25 mouse cellular contexts compared by ENCODE assay signal in genomic region chr11:48844309-48844708, GRCm38 (mm10). TPM values are rescaled to one million over a fixed set of nuclear protein-coding genes. Genes with fewer than 3 reads are reported as not detected.
A peak's percentile ranks its signal among the peaks of the same experiment; 100 is the strongest.
DNase-seq lines count a peak whose midpoint lies in the region; ATAC-seq and TF ChIP-seq lines count a peak whose summit lies in the region.
"Had no signal": no experiment of that assay in that cellular context is flagged by ENCODE, and none has a peak within 500 bp of the region (broad histone marks: within the 10 kb centered on the region; RNA-seq: fewer than 3 reads in every experiment).

No protein-coding gene starts in this region.

- H3K4me2 ChIP-seq in kidney, embryonic 16.5 days (replicated peaks; ENCODE audit: low read depth, low read length) = no peak overlapping the region
- H3K4me2 ChIP-seq: heart, embryonic 12.5 days; limb, embryonic 13.5 days; lung, embryonic 14.5 days; midbrain, embryonic 13.5 days; stomach, embryonic 15.5 days had no signal

- 0 out of 2 replicates have a peak, but pooled peaks cover 4% of the 10 kb centered on the region for H3K4me1 ChIP-seq in kidney, embryonic 16.5 days (ENCODE audit: insufficient read depth, low read length)
- H3K4me1 ChIP-seq: heart, embryonic 12.5 days; limb, embryonic 13.5 days; midbrain, embryonic 13.5 days; stomach, embryonic 15.5 days had no signal

- H3K9me3 ChIP-seq in kidney, embryonic 16.5 days (ENCODE audit: low read length) = no peaks in the 10 kb centered on the region
- H3K9me3 ChIP-seq: G1E; heart, embryonic 12.5 days; limb, embryonic 13.5 days; midbrain, embryonic 13.5 days; stomach, embryonic 15.5 days had no signal

- no peak overlapping the region for H3K9ac ChIP-seq in kidney, embryonic 16.5 days (replicated peaks; ENCODE audit: low read length)
- H3K9ac ChIP-seq: heart, embryonic 12.5 days; limb, embryonic 13.5 days; liver, embryonic 14.5 days; lung, embryonic 14.5 days; midbrain, embryonic 13.5 days; stomach, embryonic 15.5 days had no signal

- TF ChIP-seq CTCF in Patski (IDR thresholded peaks at IDR 0.05) = no peak

- CTCF ChIA-PET in Patski (lab: Charles Lee) = no interaction called here

- H3K4me3 ChIP-seq in kidney, embryonic 16.5 days (ENCODE audit: low read length) = no peak overlapping the region
- H3K4me3 ChIP-seq: heart, embryonic 12.5 days; limb, embryonic 13.5 days; midbrain, embryonic 13.5 days; stomach, embryonic 15.5 days had no signal

- WGBS in kidney, embryonic 16.5 days = 55% methylated on average over 6 of the region's 6 CpGs

- no peak for ATAC-seq in kidney, embryonic 16.5 days (ENCODE audit: low FRiP score, low TSS enrichment)
- peak; percentile 54 for ATAC-seq in Patski
- ATAC-seq: forebrain, embryonic 14.5 days; hindbrain, postnatal 0 days; intestine, embryonic 16.5 days; midbrain, embryonic 13.5 days had no signal

- H3K27me3 ChIP-seq in kidney, embryonic 16.5 days (ENCODE audit: insufficient read depth, low read length) = peaks cover 6% of the 10 kb centered on the region; the same call in 1 of the 2 replicates
- H3K27me3 ChIP-seq in Patski = no peaks in the 10 kb centered on the region
- H3K27me3 ChIP-seq: CH12.LX; stomach, embryonic 15.5 days had no signal

- DNase-seq in cerebellum, adult 9-11 months = peak; percentile 12
- no peak for DNase-seq in cerebellum, postnatal 14 days
- peak; percentile 67 to 74 for DNase-seq in kidney, adult 8-10 months
- DNase-seq in 3134 (ENCODE audit: extremely low read depth, insufficient read length, low spot score) (peak; percentile 33), Patski (ENCODE audit: low read depth, low spot score) (no peak)
- no peak for DNase-seq in spleen, postnatal 4 days (ENCODE audit: low spot score in 2 of 2)
- DNase-seq: B cell, adult 2 months; cerebellum, adult 11-12 months; gastrocnemius, postnatal 14 days; heart, adult 18-20 months; heart, postnatal 10 days; lung, embryonic 14.5 days; spleen, adult 18-20 months; thymus, postnatal 25 days had no signal

- H3K27ac ChIP-seq in kidney, embryonic 16.5 days (ENCODE audit: low read length) = no peak overlapping the region
- H3K27ac ChIP-seq: hindbrain, postnatal 0 days; limb, embryonic 13.5 days; liver, embryonic 14.5 days; midbrain, embryonic 13.5 days; stomach, embryonic 15.5 days had no signal

- in situ Hi-C loops in Patski (cut with MboI; ENCODE audit: low pct_unique_long_range_greater_than_20kb) = loop anchor here (25.0 kb wide), 1 partner anchor 1543 kb away; the partner anchor contains the start of gene Hnrnph1

- no peaks in the 10 kb centered on the region for H3K36me3 ChIP-seq in kidney, embryonic 16.5 days (ENCODE audit: insufficient read depth, low read length)
- H3K36me3 ChIP-seq: G1E; heart, embryonic 12.5 days; limb, embryonic 13.5 days; midbrain, embryonic 13.5 days; stomach, embryonic 15.5 days had no signal

- POLR2A ChIA-PET in Patski (lab: Charles Lee) = no interaction called here

RNA-seq across cellular contexts. Expression of gene Gm12184, which starts 17.9 kb away (rescaled TPM):
- polyA plus RNA-seq in kidney, embryonic 16.5 days (2015; fragmentation: Nextera tagmentation; extraction: Ambion mirVana) = 0.86 and 1.2 TPM in 2 replicates
- polyA plus RNA-seq in Patski (2021) = 3.4 TPM

RNA-seq across cellular contexts. Expression of gene Trim7, which starts 18.4 kb away (rescaled TPM):
- 4.4 and 4.8 TPM in 2 replicates for polyA plus RNA-seq in kidney, embryonic 16.5 days (2015; fragmentation: Nextera tagmentation; extraction: Ambion mirVana)
- polyA plus RNA-seq in Patski (2021) = 9.5 TPM

RNA-seq across cellular contexts. Expression of gene Trim41, which starts 27.2 kb away (rescaled TPM):
- polyA plus RNA-seq in kidney, embryonic 16.5 days (2015; fragmentation: Nextera tagmentation; extraction: Ambion mirVana) = 7.1 and 7.2 TPM in 2 replicates
- 63.9 TPM for polyA plus RNA-seq in Patski (2021)

RNA-seq across cellular contexts. Expression of gene Irgm1, which starts 27.2 kb away (rescaled TPM):
- 17.0 and 18.3 TPM in 2 replicates for polyA plus RNA-seq in kidney, embryonic 16.5 days (2015; fragmentation: Nextera tagmentation; extraction: Ambion mirVana)
- 39.2 TPM for polyA plus RNA-seq in Patski (2021)

RNA-seq across cellular contexts. Expression of gene Rack1, which starts 44.2 kb away (rescaled TPM):
- polyA plus RNA-seq in kidney, embryonic 16.5 days (2015; fragmentation: Nextera tagmentation; extraction: Ambion mirVana) = 712 and 779 TPM in 2 replicates
- 1,050 TPM for polyA plus RNA-seq in Patski (2021)

Comparison
In these comparisons a context has a peak if more than half of its experiments do, and no peak if none do; other contexts are left out.
1. DNase-seq: peak in cerebellum, adult 9-11 months (single experiment), kidney, adult 8-10 months (2 of 2) and 3134 (single experiment); none in cerebellum, postnatal 14 days (0 of 2), Patski (single experiment) and spleen, postnatal 4 days (0 of 2).